13 mouse cellular contexts compared by ENCODE assay signal in the genomic region with DNA sequence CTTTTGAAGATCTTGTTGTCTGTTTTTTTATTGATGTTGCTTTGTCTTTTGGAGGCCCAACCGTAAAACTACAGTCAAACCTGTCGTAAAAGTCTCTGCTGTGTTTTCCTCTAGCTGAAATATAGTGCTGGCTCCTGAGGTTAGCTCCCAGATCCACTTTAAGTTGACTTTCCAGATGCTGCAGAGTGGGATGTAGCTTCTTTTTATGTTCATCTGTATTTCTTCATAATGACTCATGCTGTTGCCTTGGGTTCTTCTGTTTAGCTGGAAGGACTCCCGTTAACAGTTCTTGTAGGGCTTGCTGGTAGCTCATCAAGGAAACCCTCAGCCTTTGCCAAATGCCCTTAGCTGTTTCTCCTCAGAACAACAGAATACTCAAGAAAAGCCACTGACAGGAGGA.
"Had no signal": no experiment of that assay in that cellular context is flagged by ENCODE, and none has a peak within 500 bp of the region (broad histone marks: within the 10 kb centered on the region; RNA-seq: fewer than 3 reads in every experiment).

No protein-coding gene starts in this region.

- DNase-seq: lung, adult 18-20 months; lung, embryonic 14.5 days; lung, postnatal 10 days; lung, postnatal 4 days; midbrain, embryonic 14.5 days; retina, postnatal 1 day; right cerebral cortex, postnatal 14 days; right cerebral cortex, postnatal 4 days; spleen, adult 18-20 months; thymus, adult 18-20 months; thymus, postnatal 14 days; thymus, postnatal 36 days had no signal

- ATAC-seq: midbrain, embryonic 16.5 days had no signal
